Mouse (Mus musculus): ENCODE results near the gene Akr1b3. TPM values are rescaled to one million over a fixed set of nuclear protein-coding genes. Genes with fewer than 3 reads are reported as not detected.
A peak's percentile ranks its signal among the peaks of the same experiment; 100 is the strongest.

Gene Akr1b3
- polyA plus RNA-seq, 1 experiment from 2014 or later, result 106 TPM

DNA sequence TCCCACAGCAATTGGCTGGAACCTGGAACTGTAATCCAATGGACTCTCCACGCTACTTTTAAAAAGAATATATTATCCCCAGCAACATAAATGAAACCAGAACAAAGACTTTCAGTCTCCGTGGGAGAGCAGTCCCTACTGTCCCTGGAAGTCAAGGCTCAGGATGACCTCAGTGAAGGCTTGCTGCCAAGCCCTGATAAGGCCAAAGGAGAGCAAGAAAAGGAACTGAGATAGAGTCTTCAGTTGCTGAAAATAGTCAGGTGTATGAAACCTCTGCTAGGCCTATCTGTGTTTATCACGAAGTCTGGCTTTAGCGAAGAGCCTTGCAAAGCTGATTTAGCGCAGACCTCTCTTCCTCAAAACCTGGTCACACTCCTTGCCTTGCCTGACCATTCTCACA lies 14.1 kb upstream of the Akr1b3 start:
- Histone ChIP-seq H3K36me3 (ENCODE audit: insufficient read depth, low read length) (no peaks in the 10 kb centered on the region), H3K27ac (ENCODE audit: low read length) (no peak overlapping the region), H3K9me3 (ENCODE audit: low read length) (no peaks in the 10 kb centered on the region), H3K4me1 (ENCODE audit: insufficient read depth, low read depth, low read length) (no peaks in the 10 kb centered on the region), H3K27me3 (replicated peaks; ENCODE audit: insufficient read depth, low read length) (no peaks in the 10 kb centered on the region), H3K4me3 (ENCODE audit: low read depth, low read length) (no peak overlapping the region), H3K9ac (replicated peaks; ENCODE audit: low read depth) (no peak overlapping the region), H3K4me2 (replicated peaks; ENCODE audit: low read depth, low read length) (no peak overlapping the region)
- TF ChIP-seq EP300 (IDR thresholded peaks at IDR 0.05), result no peak
- TF ChIP-seq CTCF (IDR thresholded peaks at IDR 0.05), result no peak
- 85% methylated on average over 5 of the region's 5 CpGs for WGBS
- no peak for ATAC-seq
- DNase-seq (ENCODE audit: low spot score), result no peak

DNA sequence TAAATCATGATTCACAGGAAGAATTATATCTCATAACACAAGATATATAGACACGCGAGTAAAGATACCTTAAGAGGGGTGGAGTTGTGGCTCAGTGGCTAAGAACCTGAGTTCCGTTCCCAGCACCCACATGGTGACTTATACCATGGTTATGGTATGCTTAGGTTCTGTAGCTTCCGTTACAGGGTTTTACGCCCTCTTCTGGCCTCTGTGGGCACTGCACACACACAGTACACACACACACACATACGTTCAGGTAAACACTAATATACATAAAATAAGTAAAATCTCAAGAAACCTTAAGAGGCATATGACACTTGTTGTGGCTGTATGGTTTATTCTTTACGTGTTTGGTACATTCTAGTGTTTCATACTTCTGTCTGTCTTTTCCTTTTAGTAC lies 4.8 kb upstream of the Akr1b3 start:
- Histone ChIP-seq H3K36me3 (ENCODE audit: insufficient read depth, low read length) (no peaks in the 10 kb centered on the region), H3K9ac (replicated peaks; ENCODE audit: low read depth) (no peak overlapping the region), H3K4me2 (replicated peaks; ENCODE audit: low read depth, low read length) (no peak overlapping the region), H3K27ac (ENCODE audit: low read length) (no peak overlapping the region), H3K9me3 (ENCODE audit: low read length) (no peaks in the 10 kb centered on the region), H3K4me3 (ENCODE audit: low read depth, low read length) (no peak overlapping the region), H3K4me1 (ENCODE audit: insufficient read depth, low read depth, low read length) (no peaks in the 10 kb centered on the region), H3K27me3 (replicated peaks; ENCODE audit: insufficient read depth, low read length) (no peaks in the 10 kb centered on the region)
- no peak for ATAC-seq
- TF ChIP-seq EP300 (IDR thresholded peaks at IDR 0.05) (no peak), CTCF (IDR thresholded peaks at IDR 0.05) (no peak)
- DNase-seq (ENCODE audit: low spot score), result no peak
- WGBS, result 92% methylated on average over 7 of the region's 7 CpGs

DNA sequence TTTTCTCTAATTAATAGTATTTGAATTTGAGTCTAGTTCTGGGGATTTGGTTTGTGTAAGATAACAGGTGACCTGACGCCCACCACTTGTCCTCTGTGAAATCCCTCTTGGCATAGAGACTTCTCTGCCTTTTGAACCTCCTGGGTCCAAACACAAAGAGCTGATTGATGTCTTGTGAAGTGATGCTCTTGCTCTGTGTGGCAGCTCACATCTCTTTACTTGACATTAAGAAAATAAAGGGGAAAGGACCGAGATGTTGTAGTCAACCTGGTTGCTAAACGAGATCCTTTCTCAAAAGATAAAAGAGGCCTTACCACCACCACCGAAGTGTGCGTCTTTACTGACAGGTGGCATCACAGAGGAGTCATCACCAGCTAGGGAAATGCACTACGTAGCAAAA lies 1.4 kb upstream of the Akr1b3 start:
- ATAC-seq (no peak), DNase-seq (ENCODE audit: low spot score) (no peak)
- H3K4me3 ChIP-seq (ENCODE audit: low read depth, low read length), result no peak overlapping the region
- H3K9ac ChIP-seq (replicated peaks; ENCODE audit: low read depth), result no peak overlapping the region
- no peak overlapping the region for H3K4me2 ChIP-seq (replicated peaks; ENCODE audit: low read depth, low read length)
- H3K27ac ChIP-seq (ENCODE audit: low read length), result no peak overlapping the region
- peaks cover under 1% of the 10 kb centered on the region; the same call in 1 of the 2 replicates for H3K4me1 ChIP-seq (ENCODE audit: insufficient read depth, low read depth, low read length)
- H3K27me3 ChIP-seq (replicated peaks; ENCODE audit: insufficient read depth, low read length), result no peaks in the 10 kb centered on the region
- TF ChIP-seq EP300 (IDR thresholded peaks at IDR 0.05), result no peak
- 37% methylated on average over 6 of the region's 6 CpGs for WGBS
- no peaks in the 10 kb centered on the region for H3K36me3 ChIP-seq (ENCODE audit: insufficient read depth, low read length)
- H3K9me3 ChIP-seq (ENCODE audit: low read length), result no peaks in the 10 kb centered on the region

DNA sequence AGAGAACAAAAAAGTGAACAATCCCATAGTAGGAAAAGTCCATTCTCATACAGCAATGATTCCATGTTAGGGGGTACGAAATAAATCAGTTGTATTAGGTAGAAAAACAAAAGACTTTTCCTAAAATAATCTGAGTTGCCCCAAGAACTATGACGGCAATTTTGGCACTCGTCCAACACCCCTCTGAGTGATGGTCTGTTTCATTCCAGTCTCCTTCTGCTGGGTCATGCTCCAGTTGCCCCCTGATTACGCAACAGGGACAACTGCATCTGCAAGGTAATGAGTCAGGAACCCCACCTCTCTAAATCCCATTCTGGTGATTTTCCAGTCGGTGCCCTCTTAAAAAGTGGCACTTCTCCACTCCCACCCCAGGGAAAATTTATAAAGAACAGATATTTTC lies 894 bp upstream of the Akr1b3 start:
- Histone ChIP-seq H3K9ac (replicated peaks; ENCODE audit: low read depth) (no peak overlapping the region), H3K36me3 (ENCODE audit: insufficient read depth, low read length) (no peaks in the 10 kb centered on the region), H3K4me3 (ENCODE audit: low read depth, low read length) (peak overlapping the region; percentile 62), H3K4me1 (ENCODE audit: insufficient read depth, low read depth, low read length) (peaks cover 3% of the 10 kb centered on the region), H3K4me2 (replicated peaks; ENCODE audit: low read depth, low read length) (peak overlapping the region; percentile 81), H3K9me3 (ENCODE audit: low read length) (no peaks in the 10 kb centered on the region), H3K27ac (ENCODE audit: low read length) (no peak overlapping the region), H3K27me3 (replicated peaks; ENCODE audit: insufficient read depth, low read length) (no peaks in the 10 kb centered on the region)
- no peak for TF ChIP-seq CTCF (IDR thresholded peaks at IDR 0.05)
- no peak for TF ChIP-seq EP300 (IDR thresholded peaks at IDR 0.05)
- WGBS, result 21% methylated on average over 5 of the region's 5 CpGs
- ATAC-seq (no peak), DNase-seq (ENCODE audit: low spot score) (peak; percentile 31)

DNA sequence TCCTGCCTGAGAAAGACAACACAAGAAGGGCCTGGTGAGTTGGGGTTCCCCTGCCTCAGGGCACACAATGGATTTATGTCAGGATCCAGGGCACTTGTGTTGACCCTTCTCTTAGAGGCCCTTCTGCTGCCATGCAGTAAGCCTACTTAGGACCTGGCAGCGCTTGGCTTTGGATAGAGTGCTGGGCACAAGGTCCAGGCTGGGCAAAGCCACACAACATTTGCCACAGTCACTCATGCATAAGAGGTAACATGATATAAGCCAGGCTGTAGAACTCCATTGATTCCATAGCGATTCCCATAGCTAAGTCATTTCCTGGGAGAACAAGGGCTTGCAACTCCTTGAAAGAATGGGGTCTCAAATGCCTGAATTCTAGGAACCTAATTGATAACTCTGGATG lies 3.4 kb downstream of the Akr1b3 start:
- H3K4me3 ChIP-seq (ENCODE audit: low read depth, low read length), result no peak overlapping the region
- no peak overlapping the region for H3K4me2 ChIP-seq (replicated peaks; ENCODE audit: low read depth, low read length)
- H3K9ac ChIP-seq (replicated peaks; ENCODE audit: low read depth), result no peak overlapping the region
- H3K27me3 ChIP-seq (replicated peaks; ENCODE audit: insufficient read depth, low read length), result no peaks in the 10 kb centered on the region
- H3K9me3 ChIP-seq (ENCODE audit: low read length), result no peaks in the 10 kb centered on the region
- H3K27ac ChIP-seq (ENCODE audit: low read length), result no peak overlapping the region
- DNase-seq (ENCODE audit: low spot score) (no peak), ATAC-seq (no peak)
- 94% methylated on average over 2 of the region's 2 CpGs for WGBS
- H3K36me3 ChIP-seq (ENCODE audit: insufficient read depth, low read length), result 0 out of 2 replicates have a peak, but pooled peaks cover 7% of the 10 kb centered on the region
- peaks cover 3% of the 10 kb centered on the region for H3K4me1 ChIP-seq (ENCODE audit: insufficient read depth, low read depth, low read length)
- TF ChIP-seq CTCF (IDR thresholded peaks at IDR 0.05) (no peak), EP300 (IDR thresholded peaks at IDR 0.05) (no peak)

DNA sequence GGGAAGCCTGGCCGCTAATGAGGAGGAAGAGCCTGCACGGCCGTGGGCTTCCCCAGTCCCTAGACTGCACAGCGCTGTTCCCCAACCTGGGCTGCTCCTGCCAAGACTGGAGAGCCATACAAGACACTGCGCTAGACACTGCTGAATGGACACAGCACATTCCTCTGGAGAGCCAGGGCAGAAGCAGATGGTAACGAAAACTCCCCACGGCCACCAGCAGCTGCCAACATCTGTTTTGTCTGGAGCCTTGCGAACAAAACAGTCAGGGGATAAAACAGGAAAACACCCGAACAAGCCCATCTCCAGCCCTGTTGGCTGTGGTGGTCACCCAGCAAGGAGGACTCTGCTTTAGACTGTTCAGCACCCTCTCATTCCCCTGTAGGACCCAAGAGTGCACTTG lies 3.9 kb downstream of the Akr1b3 start:
- WGBS, result 67% methylated on average over 9 of the region's 9 CpGs
- Histone ChIP-seq H3K9ac (replicated peaks; ENCODE audit: low read depth) (no peak overlapping the region), H3K4me2 (replicated peaks; ENCODE audit: low read depth, low read length) (no peak overlapping the region), H3K27ac (ENCODE audit: low read length) (no peak overlapping the region), H3K4me3 (ENCODE audit: low read depth, low read length) (no peak overlapping the region), H3K27me3 (replicated peaks; ENCODE audit: insufficient read depth, low read length) (no peaks in the 10 kb centered on the region), H3K36me3 (ENCODE audit: insufficient read depth, low read length) (0 out of 2 replicates have a peak, but pooled peaks cover 7% of the 10 kb centered on the region), H3K4me1 (ENCODE audit: insufficient read depth, low read depth, low read length) (peaks cover 3% of the 10 kb centered on the region), H3K9me3 (ENCODE audit: low read length) (no peaks in the 10 kb centered on the region)
- no peak for ATAC-seq
- peak; percentile 42 for DNase-seq (ENCODE audit: low spot score)
- TF ChIP-seq CTCF (IDR thresholded peaks at IDR 0.05) (no peak), EP300 (IDR thresholded peaks at IDR 0.05) (no peak)

DNA sequence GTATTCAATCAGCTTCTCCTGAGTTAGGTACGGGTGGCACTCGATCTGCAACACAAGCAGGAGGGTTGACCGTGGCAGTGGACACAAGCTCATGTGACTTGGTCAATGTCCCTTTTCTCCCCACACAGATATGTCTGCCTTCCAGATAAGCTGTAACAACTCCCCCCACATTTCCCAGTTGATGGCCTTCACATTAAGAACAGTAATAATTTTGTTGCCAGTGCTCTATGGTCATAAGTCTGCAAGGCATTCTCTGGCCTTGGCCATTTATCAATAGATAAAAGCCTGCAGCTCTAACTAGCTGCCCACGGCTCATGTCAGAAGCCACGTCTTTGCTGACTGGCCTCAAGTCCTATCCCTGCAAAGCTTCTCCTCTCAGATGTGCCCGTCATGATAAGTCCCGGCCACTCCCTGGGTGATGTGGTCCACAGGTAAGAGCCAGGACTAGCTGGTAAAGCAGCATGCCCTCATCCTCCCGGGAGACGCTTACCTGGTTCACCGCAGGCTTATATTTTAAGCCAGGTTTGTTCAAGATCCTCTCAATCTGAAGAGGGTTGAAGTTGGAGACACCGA lies 7.2 kb downstream of the Akr1b3 start:
- H3K4me2 ChIP-seq (replicated peaks; ENCODE audit: low read depth, low read length), result no peak overlapping the region
- H3K4me1 ChIP-seq (ENCODE audit: insufficient read depth, low read depth, low read length), result peaks cover 3% of the 10 kb centered on the region
- 90% methylated on average over 11 of the region's 11 CpGs for WGBS
- DNase-seq (ENCODE audit: low spot score) (no peak), ATAC-seq (no peak)
- 0 out of 2 replicates have a peak, but pooled peaks cover 10% of the 10 kb centered on the region for H3K36me3 ChIP-seq (ENCODE audit: insufficient read depth, low read length)
- no peaks in the 10 kb centered on the region for H3K27me3 ChIP-seq (replicated peaks; ENCODE audit: insufficient read depth, low read length)
- no peak overlapping the region for H3K9ac ChIP-seq (replicated peaks; ENCODE audit: low read depth)
- H3K4me3 ChIP-seq (ENCODE audit: low read depth, low read length), result no peak overlapping the region
- TF ChIP-seq EP300 (IDR thresholded peaks at IDR 0.05), result no peak
- TF ChIP-seq CTCF (IDR thresholded peaks at IDR 0.05), result no peak
- H3K9me3 ChIP-seq (ENCODE audit: low read length), result no peaks in the 10 kb centered on the region
- no peak overlapping the region for H3K27ac ChIP-seq (ENCODE audit: low read length)

All from lung, postnatal 0 days (tissue).